Mouse (Mus musculus): ENCODE measurements around the gene Ly6g6f.
A peak's percentile ranks its signal among the peaks of the same experiment; 100 is the strongest.

The Ly6g6f gene

DNA sequence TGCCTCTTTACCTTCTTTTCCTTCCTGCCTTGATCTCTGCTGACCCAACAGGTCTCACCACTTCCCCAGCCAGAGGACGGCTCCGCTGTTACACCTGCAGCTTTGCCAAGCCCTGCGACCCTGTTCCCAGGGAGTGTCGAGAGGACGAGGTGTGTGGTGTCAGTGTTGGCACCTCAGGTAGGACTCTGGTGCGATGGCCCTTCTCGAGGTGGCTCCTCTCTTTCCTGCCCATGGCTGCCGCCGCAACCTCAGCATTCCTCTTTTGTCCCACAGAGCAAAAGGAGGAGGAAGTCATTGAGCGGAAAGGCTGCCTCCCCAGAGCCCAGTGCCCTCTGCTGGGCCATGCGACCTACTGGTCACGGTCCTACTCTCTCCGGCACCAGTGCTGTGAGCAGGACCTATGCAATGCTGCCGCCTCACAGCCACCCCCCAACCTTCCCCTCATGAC lies 7.6 kb downstream of the Ly6g6f start, which contains the start of gene Ly6g6d:
Gene Ly6g6d, minus strand, starts transcription at position 280 of the 448 bp plus-strand sequence.
- no peak for DNase-seq (ENCODE audit: low spot score)

DNA sequence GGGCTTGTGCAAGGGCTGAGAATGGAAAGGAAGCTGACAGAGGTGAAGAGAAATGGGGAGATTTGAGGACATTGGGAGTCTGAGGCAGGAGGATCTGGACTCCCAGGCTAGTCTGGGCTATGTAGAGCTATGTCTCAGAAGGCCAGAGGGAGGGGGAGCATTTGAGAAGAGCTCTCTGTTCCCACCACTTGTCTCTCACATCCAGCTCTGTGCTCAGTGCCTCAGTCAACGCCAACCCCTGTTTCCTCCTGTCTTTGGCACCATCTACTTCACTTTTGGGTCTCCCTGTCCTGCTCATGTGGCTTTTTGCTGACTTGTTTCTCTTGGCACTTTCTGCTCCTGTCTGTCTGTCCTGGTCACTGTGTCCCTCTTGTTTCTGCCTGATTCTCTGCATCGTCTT lies 8.1 kb downstream of the Ly6g6f start:
- no peak for DNase-seq (ENCODE audit: low spot score)

DNA sequence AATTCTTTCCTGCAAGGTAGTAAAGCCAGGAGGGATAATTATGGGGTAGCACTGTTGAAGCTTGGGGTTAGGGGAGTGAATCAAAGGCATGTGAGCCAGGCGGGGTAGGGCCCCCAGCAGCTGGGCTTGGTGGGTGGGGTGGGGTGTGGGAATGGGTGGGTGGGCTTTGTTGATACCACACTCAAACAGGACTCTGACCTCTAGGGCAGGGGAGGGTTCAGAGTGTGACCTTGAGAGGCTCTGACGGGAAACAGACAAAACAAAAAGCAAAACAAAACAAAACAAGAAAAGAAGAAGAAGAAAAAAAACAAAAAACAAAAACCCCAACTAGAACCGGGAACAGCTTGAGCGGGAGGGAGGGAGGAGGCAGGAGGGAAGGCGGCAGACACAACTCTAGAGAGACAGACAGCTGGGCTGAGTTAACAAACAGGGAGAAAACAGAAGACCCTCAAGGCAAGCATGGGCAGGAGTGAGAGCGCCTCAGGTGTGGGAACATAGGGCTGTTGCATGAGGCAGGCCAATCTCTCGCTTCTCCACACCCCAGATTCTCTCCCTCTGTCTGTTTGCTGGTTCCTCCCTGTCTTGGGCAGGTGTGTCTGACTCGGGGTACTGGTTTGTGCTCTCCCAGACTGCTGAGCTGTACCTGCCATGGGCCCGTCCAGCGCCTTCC lies 8.8 kb downstream of the Ly6g6f start, which contains the start of gene Ly6g6e:
Gene Ly6g6e, plus strand, starts transcription at position 396 of the 670 bp plus-strand sequence.
- no peak for DNase-seq (ENCODE audit: low spot score)

DNA sequence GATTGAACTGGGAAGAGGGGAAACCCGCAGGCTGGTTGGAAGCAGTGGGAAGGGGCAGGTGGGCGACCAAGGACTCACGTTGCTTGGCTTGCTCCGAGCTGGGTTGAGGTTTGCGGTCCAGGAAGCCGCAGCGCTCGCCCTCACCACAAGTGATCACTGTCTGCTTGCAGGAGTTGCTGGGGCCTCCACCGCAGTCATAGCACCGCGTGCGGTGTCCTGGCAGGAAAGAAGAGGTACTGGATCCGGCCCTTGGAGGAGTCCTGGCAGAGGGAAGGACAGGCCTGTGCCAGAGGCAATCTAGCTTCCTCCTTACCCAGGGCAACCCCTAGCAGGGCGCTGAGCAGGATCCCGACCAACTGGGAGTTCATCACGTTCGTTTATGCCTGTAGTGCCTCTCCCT lies 11.3 kb downstream of the Ly6g6f start:
- no peak for DNase-seq (ENCODE audit: low spot score)

DNA sequence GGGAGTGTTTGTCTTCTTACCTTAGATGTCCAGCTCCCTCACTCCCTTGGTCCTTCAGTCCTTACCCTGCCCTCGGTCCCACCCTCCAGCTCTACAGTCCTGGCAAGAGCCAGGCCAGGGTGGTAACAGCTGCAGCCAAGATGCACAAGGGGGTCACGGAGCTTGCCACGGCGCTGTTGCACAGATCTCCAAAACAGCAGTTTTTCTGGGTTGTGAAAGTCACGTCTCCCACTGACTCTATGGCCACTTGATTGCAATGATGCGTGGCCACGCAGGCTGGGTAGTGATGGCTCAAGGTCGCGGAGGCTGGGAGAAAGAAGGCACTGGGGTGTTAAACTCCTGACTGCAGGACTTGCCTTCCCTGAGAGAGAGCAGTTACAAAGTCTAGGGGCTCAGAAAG lies 14.0 kb downstream of the Ly6g6f start:
- no peak for DNase-seq (ENCODE audit: low spot score)

DNA sequence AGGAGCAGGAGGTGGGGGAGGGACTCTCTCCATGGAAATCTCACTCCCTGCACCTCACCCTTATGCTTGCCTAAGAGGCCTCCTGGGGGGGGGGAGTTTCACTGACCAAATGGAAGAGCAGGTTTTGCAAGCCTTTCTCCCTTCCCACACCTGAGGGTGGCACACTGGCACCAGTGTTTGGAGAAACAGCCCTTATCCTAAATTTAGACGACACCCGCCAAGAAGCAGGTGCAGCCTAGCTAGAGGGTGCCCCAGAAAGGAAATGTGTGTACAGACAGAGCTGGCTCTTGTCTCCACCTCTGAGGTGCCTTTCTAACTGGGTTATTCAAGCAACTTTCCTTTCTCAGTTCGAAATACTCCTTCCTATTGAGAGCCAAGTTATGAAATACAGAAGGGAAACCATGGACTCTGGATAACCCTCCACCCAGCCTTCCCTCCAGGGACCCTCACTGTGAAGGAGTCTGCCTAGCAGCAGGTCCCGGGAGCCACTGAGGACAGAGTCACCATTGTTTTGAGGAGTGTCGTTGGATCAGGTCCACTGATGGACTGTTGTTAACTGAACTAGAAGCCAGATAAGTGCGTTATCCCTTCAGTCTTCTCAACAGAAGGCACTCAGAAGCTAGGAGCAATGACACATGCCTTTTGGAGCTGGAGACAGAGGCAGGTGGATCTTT lies 14.7 kb downstream of the Ly6g6f start:
- no peak for DNase-seq (ENCODE audit: low spot score)

DNA sequence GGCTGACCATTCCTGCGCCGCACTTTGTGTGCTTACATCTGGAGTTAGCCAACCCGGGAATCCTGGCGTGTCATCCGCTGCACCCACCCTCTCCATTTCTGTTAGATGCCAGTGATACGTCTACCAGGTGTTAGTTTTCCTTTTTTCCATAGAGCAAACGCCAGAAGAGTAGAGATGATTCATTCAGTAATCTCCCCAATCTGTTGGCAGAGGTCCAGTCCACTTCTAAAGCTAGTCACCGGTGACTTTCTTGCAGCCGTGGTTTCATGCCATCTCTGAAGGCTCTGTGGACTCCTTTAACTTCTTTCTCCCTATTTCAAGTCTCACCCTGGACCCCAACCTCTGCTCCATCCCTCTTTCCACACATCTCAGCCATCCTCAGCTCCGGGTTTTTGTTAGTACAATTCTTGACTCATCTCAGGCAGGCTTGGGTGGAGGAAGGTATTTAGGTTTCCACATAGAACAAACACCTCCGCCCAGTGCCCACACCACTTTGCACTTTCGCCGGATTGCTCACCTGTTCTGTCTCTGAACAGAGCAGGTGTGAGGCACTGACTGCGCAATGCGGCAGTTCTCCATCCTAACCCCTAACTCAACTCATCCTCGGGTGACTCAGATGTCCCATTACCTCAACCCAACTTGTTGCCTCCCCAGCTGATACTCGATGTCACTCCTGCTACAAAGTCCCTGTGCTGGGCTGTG lies 17.0 kb downstream of the Ly6g6f start:
- DNase-seq (ENCODE audit: low spot score): no peak

DNA sequence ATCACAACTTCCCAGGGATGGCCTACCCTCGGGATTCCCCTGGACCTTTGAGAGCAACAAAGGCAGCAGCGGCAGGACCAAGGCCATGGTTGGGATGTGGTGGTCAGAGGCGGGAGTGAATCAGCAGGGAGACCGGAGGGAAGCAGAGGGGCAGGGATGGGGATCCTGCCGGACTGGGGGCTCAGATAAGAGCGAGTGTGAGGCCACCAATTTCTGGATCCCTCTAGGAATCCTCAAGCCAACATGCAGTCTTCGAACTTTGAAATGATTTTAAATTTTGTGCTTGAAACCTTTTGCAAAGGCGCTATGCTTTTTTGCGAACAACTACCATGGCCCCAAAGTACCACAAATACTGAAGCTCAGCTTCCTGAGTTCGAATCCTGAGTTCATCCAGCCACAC lies 19.3 kb downstream of the Ly6g6f start, which contains the start of gene Mpig6b:
Gene Mpig6b, minus strand, starts transcription at position 101 of the 400 bp plus-strand sequence.
- no peak for DNase-seq (ENCODE audit: low spot score)

DNA sequence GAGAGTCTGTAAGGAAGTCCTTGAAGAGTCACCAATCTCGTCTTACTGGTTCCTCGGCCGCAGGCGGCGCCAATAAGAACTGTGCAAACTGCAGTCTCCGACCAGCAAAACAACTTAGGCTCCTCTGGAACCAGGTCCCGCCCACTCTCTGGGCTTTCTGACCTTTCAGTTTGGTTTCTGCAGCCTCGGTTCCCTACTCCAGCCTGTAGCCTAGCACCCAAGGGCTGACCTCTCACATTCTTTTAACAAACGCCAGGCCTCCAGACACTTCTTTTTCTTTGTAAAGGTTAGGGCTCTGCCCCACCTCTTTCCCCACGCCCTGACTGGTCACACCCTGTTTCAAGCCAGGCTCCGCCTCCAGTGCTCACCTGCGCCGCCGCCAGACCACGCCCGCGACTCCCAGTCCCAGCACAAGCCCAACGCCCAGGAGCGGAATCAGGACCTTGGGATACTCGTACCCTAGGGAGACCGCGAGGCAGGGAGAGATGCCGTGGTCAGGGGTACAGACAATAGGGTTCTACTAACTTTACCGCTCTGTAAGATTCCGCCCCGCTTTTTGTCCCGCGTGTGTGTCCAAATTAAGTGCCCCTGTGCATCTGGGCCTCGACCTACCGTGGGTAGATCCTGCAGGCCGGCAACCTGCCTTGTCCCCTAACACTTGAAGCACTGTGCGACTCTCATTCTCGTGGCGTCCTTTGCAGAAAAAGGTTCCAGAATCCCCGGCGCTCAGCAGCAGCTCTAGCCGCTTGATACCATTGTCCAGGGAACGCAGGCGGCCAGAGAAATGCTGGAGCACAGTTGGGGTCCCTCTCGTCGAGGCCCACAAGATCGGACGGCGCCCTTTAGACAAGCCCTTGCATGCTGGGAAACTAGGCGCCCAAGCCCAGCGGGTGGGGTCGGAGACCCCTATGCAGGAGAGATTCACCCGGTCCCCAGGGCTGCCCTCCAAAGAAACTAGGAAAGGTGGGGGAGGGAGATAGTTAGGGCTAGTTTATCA lies 20.2 kb downstream of the Ly6g6f start, which contains the start of gene Ly6g6c:
Gene Ly6g6c, plus strand, starts transcription at position 438 of the 997 bp plus-strand sequence.
- no peak for DNase-seq (ENCODE audit: low spot score)

DNA sequence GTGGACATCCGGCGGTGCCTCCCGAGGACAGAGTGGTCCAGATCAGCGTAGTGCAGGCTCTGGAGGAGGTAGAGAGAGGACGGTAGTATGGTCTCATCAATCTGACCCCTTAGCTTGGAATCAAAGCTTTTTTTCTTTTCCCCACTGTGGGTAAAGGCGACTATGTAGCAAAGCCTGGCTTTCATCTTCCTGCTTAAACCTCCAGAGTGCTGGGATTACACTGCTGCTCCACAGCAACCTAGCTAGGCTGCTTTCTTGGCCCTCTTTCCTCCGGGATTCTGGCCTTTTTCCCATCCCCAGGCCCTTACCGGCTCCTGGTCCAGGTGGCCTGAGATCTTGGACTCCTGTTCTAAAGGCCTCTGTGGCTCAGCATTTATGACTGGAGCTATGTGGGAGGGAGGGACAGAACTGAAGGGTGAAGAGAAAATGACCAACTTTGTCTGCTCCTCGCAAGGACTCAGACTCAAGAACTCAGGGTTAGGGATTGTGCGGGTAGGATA lies 21.0 kb downstream of the Ly6g6f start:
- no peak for DNase-seq (ENCODE audit: low spot score)

DNA sequence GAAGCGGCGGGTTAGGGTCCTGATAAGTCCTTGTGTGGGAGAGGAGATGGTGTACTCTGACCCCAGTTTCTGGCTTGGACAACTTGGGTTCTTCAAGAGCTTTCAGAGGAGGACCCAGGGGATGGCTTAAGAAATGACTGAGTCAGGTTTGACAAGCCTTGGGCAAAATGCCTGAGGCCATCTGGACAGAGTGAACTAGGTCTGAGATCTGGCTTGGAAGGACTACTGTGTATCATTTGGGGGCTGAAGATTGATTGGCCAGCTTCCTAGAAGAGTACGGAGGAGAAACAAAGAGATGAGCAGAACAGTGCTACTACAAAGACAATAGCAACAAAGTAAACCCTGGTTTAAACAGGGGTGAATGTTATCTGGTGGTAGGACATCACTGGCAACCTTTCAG lies 21.9 kb downstream of the Ly6g6f start:
- DNase-seq (ENCODE audit: low spot score): no peak

DNA sequence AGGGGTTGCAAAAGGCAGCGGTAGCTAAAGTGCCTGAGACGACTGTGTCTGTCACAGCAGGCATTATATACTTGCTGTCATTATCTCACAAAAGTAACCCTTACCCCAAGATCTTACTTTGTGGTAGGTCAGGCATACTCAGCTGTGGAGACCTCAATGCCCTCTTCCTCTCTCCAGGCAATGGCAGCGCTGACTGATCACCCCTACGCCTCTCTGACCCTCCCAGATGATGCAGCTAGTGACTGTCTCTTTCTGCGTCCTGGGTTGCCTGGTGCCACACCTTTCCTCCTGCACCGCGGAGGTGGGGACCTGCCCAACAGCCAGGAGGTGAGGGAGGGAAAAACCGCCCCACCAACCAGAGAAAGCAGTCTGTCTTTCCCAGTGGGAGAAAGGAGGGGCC lies 24.1 kb downstream of the Ly6g6f start:
- DNase-seq (ENCODE audit: low spot score): no peak

DNA sequence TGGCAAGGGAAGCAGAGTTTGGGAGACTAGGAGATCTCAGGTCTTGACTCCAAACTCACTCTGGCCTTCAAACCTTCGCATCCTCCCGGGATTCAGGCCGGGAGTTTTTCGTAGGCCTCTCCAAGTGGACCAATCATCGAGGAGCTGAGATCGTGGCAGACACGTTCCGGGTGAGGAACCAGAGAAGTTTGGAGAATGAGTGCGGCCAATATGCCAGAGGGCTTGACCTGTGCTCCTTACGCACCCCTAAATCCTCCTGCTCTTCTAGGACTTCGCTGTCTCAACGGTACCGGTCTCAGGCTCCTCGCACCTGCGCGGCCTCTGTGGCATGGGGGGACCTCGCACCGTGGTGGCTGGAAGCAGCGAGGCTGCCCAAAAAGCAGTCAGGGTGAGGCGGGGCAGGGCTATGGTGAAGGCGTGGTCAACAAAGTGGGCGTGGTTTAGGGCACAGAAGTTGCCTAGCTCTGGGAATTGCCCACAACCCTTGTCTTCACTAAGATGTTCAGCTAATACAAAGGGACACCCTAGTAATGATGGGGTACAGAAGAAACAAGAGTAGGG lies 24.6 kb downstream of the Ly6g6f start:
- DNase-seq (ENCODE audit: low spot score): no peak

DNA sequence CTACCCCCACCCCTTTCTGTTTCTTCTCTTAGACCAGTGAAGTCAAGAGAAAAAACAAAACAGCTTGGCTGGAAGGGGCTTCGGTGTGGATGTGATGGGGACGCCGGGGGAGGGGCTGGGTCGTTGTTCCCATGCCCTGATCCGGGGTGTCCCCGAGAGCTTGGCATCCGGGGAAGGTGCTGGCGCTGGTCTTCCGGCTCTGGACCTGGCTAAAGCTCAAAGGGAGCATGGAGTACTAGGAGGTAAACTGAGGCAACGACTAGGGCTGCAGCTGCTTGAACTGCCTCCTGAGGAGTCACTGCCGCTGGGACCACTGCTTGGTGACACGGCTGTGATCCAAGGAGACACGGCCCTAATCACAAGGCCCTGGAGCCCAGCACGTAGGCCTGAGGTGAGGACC lies 25.3 kb downstream of the Ly6g6f start:
- DNase-seq (ENCODE audit: low spot score): no peak

DNA sequence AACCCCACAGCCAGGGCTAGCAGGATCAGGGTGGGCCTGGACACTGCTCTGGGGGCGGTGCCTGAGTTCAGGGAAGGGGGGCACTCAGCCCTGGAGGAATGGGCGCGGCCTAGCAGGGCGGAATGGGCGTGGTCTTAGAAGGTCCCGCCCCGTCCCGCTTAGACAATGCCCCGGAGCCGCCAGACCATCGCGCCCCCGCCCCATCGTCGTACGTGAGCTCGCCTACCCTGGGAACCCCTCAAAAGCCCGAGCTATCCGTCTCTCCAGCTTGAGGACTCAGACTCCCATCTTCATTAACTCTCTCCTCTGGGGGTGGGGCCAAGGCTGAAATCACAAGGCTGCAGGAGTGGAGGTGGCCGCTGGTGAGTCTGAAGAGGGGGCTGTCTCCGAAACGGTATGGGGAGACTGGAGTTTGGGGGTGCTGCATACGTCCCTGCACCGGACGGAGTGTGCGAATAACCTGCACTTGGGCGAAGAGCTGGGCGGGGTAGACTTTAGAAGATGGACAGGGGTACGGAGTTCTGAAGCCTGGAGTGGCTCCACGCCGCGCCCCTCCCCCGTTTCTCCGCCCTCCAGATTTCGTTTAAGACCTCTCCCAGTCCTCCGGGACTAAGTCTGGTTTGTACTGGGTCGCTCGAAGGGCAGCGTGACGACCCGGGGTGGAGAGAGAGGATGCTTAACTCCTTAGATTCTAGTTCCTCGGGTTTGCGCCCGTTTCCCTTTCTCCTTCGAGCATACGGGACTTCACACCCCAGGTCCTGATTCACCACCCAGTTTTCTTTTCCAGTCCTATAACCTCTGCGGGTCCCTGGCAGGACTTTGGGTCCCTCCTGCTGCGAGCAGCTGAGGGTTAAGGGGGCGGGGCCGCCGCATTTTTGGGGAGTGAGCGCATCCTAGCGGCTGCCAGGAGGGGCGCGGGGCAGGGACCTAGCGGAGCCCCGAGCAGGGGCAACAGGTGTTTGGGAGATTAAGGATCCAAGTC lies 26.2 kb downstream of the Ly6g6f start, which contains the start of gene Ddah2:
Gene Ddah2, plus strand, starts transcription at position 125 of the 982 bp plus-strand sequence.
- peak; percentile 79 for DNase-seq (ENCODE audit: low spot score)

DNA sequence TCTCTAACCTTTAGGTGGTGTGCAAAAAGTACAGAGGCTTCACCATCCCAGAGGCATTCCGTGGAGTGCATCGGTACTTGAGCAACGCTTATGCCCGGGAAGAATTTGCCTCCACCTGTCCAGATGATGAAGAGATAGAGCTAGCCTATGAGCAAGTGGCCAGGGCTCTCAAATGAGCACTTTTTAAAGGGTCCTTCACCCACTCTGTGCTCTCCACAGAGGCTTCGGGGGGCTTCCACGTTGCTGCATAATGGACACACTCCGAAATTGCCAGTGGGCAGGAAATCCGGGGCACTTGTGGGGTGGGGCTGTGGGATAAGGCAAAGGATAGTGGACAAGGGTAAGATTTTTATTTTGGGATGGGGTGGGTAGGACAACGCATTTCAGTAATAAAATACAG lies 27.1 kb downstream of the Ly6g6f start:
- no peak for DNase-seq (ENCODE audit: low spot score)

DNA sequence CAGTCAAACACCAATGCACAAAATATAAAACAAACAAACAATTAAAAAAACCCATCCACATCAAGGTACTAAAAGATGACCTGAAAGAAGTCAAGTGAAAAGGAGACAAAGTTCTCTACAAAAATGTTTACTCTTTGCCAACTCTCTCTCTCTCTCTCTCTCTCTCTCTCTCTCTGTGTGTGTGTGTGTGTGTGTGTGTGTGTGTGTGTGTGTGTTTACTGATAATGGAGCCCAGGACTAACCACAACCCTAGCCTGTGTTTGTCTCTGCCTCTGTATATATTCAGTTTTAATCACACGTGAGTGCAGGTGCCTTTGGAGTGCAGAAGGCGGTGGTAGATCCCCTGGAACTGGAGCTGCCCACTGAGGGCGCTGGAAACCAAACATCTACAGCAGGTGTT lies 28.3 kb downstream of the Ly6g6f start:
- no peak for DNase-seq (ENCODE audit: low spot score)

DNA sequence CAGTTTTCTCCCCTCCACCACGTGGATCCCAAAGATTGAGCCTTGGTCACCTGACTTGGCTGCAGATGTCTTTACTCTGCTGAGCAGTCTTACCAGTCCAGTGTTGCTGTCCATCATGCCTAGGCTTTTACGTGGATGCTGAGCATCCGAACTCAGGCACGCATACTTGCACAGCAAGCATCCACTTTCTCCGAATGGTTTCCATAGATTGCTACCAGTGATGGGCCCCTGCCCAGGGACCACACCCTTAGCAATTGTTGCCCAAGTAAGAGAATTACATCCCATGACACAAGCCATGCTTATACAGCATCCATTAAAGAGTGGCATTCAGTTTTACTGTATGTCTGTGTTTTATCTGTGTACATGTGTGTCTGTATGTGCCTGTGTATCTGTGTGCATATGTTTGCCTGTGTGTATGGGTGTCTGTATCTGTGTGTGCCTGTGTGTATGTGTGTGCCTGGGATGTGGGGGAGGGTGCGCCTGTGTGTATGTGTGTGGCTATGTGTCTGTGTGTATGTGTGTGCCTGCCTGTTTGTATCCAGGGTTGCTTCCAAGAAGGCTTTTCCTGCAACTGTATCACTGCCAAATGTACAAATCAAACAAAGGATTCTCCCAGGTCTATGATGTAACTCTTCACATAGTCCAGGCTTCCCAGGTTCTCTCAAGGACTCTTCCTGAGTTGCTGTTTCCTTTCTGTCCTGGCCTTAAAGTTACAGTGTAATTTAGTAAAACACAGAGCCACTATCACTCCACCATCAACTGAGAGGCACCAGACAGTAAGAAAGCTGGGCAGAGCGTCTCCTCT lies 29.5 kb downstream of the Ly6g6f start:
- DNase-seq (ENCODE audit: low spot score): no peak

DNA sequence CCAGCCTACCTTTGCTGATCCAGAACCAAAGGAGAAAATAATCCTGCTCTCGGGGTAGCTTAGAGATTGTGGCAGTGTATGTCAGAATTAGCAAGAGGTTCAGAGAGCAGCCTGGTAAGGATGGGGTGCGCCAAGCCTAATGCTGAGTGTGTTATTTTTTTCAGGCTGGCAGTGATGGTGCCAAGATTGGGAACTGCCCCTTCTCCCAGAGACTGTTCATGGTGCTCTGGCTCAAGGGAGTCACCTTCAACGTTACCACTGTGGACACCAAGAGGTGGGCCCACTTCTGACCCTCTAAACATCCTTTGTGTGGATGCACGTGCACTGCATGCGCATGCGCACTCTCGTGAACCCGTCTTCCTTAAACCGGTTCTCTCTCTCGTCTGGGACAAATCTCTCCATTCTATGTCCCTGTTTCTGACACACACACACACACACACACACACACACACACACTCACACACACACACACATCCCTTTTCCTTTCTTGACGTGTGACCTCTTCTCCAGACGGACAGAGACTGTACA lies 33.1 kb downstream of the Ly6g6f start:
- DNase-seq (ENCODE audit: low spot score): no peak
